Mouse (Mus musculus) CD4-positive helper T cell, adult 2 months (primary cell): ENCODE results near the gene Oas1f.
"Not testable (repeated sequence)": the region's sequence is repeated elsewhere in the genome, so short reads cannot be mapped to it uniquely, and the experiment has no call there.

ENCODE experiments used
- DNase-seq: peaks from one replicate; pipeline ENCODE4 v3.0.0-alpha.2; 2012; ENCODE audit warnings: low read depth, missing footprints, low spot score

Gene Oas1f

DNA sequence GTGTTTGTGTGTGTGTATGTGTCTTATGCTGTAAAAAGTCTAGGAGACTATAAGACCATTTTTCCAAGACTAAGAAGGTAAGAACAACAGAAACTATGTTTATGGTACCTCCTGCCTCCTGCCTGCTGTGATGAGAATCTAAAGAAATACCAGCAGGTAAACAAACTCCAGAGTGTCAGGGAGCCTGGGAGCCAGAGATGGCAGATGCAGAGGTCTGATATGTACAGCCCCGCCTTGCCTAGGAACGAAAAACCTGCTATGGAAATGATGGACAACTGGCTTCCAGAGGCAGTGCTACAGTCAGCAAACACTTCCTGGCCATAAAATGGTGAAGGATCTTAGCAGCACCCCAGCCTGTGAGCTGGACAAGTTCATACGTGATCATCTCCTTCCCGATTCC lies at the start of gene Oas1f:
Gene Oas1f (plus strand): TSS at position 301 of the 400 bp plus-strand sequence.
- no peak for DNase-seq

DNA sequence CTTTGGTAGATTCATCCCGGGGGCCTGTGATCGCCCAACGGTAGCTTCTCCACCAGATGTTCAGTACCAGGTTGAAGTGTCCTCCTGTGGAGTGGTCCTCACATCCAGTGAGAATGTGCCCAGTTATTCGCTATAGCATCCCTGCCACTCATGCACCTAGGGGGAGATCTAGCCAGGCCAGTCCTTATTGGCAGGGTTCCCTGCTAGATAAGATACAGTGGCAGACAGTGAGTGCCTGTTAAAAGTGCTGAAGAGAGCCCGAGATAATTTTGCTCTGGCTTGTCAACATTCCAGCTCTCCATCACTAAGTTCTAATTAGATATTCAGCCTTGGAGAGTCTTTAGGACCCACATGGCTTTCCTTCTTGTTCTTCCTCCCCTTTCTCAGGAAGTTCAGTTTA lies 49.0 kb upstream of the Oas1f start:
- DNase-seq, result not testable (repeated sequence)

DNA sequence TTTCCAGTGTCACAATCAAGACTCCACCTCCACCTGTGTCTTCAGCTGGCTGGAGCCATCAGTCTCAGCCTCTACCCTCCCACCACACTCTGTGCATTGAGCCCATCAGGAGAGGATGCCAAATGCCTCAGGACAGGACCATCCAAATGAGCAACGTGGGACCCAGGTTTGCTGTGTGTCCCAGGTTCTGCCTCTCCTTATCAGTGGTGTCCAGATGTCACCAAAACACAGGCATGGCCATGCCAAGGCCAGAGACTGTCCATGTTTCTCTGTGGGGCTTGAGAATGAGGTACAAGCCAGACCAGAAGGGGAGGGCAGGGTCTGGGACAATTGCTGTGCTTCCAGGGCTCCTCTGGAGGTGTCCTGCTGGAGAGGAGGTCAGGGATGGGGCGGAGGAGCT lies 48.2 kb upstream of the Oas1f start:
- not testable (repeated sequence) for DNase-seq

DNA sequence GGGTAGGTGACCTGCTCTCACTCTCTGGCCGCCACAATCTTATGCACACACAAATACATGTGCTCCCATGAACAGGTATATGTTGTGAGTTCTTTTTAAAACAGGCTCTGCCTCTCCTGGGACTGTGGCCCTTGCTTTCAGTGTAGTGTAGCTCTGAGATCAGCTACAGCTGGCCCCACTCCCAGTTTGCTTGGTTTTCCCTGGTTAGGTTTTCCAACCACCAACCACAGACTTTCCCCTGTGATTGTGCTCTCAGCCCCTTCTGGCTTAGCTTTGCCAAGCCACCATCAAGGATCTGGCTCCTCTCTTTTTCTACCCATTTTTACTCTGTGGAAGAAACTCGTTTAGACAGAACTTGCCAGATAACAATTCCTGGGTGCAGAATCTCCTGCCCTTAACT lies 43.6 kb upstream of the Oas1f start:
- no peak for DNase-seq

DNA sequence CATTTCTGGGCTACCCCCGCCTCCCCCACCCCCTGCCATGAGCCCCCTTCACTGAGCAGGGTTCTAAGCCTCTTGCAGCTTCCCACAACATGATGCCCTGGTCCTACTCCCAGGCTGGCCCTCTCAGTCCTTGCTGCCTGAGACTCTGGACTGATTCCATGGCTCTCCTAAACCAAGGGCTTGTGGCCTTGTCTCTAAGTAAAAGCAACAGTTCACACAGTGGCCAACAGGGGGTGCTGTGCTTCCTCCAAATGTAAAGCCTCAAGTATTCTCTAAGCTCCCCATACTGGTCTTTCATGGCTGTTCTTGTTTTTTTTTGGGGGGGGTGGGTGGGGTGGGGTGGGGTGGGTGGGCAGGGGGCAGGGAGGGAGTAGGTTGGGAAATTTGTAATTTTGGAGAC lies 40.7 kb upstream of the Oas1f start:
- DNase-seq, result peak; percentile 80

DNA sequence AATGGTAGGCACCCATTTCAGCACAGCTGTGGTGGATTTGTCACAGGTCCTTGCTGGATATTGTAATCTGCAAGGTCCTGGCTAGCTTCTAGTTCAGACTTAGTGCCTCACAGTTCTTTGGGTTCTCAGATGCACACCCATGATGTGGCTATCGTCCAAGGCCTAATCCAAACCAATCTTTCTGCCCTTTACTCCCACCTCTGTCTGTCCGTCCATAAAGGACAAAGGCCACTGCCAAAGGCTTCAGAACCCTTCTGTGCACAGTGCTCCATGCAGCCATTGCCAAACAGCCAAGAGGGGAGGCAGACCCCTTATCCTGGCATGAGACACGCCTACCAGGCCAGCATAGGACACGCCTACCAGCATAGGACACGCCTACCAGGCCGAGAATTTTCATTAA lies 38.0 kb upstream of the Oas1f start:
- DNase-seq, result no peak

DNA sequence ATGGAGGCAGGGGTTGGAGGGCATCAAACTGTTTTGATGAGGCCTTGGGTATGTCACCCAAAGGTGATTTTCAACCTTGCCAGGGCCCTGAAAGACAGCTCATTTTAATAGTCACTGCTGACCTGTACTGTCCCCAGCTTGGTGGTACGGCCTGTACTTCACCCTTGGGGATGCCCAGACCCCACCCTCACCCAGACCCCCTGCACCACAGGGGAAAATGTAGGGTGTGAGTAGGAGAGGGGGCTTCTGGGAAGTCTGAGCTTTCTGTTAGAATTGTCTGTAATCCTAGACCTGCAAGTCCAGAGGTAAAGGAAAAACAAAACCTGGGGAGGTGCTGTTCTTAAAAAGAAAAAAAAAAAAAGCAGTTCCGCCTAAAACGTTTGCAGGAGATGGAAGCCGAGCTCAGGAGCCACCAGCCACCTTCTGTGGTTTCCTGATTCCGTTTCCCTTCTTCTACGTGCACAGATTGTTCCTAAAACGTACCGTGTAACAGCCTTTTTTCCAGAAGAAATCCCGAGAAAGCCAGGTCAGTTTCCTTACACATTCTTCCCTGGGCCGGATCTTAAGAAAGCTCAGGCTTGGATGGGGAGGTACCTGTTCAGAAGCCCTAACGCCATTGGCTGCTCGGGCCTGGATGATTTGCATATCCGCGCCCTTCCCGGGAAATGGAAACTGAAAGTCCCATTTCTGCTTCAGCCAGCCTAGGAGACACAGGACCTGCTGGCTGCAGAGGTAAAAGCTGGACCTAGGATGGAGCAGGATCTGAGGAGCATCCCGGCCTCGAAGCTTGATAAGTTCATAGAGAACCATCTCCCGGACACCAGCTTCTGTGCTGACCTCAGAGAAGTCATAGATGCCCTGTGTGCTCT lies 35.0 kb upstream of the Oas1f start, which contains the start of gene Oas1c:
Gene Oas1c (minus strand): TSS at position 564 of the 869 bp plus-strand sequence.
- peak; percentile 92 for DNase-seq

DNA sequence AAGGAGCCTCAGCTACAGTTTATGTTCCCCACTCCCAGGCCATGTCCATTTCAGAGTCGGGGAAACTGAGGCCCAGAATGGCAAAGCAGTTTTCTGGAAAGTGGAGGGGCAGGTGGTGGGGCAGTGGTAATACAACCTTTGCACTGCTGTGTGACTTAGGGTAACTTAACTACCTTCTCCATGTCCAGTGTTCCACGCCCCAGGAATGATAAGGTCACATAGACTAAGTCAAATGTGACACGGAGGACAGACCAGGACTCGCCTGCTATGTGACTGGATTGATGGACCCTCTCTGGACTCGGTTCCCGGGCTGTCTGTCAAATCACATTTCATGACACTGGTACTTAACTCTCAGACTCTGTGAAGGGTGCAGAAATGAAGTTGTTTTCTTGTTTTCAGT lies 34.1 kb upstream of the Oas1f start:
- DNase-seq, result no peak

DNA sequence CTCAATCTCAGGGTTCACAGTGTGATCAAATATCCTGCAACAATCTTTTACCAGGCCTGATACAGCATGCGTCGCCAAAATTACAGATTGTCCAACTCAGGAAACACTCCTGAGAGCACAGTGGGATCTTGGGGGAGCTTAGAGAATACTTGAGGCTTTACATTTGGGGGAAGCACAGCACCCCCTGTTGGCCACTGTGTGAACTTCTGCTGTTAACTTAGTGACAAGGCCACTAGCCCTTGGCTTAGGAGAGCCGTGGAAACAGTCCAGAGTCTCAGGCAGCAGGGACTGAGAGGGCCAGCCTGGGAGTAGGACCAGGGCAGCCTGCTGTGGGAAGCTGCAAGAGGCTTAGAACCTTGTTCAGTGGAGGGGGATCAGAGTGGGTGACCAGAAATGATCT lies 31.2 kb upstream of the Oas1f start:
- DNase-seq, result peak; percentile 74

DNA sequence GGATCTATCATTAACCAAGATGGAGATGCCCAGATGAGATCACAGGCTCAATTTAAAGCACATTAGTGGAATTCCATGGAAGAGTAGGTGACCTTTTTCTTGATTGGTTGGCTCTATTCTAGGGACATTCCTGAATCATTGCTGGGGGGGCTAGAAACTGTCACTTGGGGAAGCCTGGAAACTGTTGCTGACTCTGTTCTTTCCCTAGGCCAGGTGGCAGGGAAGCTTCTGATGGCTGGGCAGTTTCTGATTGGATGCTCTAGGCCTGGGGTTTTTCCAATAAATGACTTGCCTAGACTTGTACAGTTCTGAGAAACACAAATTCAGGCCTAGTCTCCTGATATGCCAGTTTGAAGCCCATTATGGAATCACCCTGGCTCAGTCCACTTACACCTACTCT lies 28.2 kb upstream of the Oas1f start:
- no peak for DNase-seq

DNA sequence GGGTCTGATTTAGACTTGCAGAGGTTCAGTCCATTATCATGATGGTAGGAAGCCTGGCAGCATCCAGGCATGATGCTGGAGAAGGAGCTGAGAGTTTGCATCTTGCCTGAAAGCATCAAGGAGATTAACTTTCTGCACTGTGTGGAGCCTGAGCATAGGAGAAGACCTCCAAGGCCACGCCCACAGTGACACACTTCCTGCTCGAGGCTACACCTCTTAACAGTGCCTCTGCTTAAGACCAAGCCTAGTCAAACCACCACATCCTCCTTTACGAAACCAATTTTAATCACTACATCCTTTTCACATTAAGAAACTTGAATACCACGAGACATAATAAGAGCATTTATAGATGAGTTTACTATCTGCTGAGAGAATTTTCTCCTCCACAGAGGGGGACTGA lies 16.1 kb upstream of the Oas1f start:
- DNase-seq, result peak; percentile 87

DNA sequence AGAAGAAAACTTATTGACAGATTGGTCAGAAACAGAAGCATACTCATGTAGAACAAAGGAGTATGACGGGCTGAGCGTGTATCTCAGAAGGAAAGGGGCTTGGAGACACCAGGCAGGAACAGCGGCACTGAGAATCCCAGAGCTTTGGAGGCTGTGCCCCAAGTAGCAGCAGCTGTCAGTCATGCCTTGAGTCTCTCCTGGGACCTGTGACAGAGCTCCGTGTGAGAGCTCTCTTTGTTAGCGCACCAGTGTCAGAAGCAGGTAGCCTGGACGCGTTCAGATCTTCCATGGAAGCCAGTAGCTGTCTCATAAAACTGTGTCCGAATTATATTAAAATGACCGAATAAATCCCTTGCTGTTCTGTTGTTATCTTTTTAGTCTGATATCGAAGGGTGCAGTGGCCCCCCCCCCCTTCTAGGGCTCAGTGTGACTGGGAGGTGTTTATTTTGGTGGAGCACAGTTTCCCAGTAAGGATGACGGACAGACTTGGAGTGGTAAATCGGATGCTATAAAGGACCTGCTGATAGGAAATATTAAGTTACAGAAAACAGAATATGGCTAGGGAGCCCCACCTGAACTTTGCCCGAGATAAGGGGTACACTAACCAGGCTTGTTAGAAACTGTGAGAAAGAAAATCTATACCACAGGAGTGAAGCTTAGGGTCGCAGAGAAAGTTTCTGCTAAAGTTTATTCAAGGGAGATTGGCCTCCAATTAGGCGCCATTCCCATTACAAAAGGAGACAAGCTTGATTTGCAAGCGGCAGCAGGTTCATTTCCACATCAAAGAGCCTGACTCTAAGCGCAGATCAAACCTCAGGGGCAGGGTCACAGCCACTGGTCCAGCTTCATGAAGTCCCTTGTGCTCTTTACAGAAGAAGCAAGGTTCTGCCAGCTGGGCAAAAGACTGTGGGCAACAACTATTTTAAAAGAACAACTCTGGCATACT lies 13.6 kb upstream of the Oas1f start:
- no peak for DNase-seq

DNA sequence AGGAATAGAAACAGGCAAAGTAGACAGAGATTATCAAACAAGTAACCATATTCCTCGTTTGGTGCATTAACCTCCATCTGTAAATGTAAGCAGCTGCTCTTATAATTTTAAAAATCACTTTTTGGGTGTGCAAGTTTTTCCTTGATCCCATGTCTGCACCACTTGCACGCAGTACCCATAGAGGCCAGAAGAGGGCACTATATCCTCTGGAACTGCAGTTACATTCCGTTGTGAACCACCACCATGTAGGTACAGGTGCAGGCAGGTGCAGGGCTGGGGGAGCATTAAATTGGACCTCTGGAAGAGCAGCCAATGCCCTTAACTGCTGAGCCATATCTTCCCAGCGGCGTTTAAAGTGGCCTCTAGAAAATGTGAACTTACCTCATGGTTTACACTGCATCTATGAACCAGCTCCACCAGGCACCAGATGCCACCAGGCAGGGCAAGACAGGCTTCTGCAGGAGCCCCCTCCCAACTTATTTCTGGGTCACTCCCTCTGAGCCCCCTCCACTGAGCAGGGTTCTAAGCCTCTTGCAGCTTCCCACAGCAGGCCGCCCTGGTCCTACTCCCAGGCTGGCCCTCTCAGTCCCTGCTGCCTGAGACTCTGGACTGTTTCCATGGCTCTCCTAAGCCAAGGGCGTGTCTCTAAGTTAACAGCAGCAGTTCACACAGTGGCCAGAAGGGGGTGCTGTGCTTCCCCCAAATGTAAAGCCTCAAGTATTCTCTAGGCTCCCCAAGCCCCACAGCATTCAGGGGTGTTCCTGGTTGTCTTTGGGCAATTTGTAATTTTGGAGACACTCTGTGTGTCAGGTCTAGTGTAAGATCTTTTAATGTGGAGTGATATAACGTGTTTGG lies 10.2 kb upstream of the Oas1f start:
- peak; percentile 73 for DNase-seq

DNA sequence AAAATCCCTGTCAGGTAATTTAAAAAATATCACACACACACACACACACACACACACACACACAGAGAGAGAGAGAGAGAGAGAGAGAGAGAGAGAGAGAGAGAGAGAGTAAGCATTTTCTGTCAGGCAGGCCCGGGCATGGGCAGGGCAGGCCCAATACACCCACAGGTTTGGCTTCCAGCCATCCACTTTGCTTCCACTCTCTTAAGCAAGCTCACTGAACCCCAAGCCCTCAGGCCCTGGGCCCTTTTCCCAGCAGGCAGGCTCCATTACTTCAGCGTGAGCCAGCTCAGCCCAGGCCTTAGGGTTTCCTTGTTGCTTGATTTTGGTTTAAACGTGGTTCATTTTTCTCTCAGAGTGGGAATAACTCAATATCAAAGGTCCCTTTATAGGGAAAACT lies 2.5 kb upstream of the Oas1f start:
- DNase-seq, result no peak

DNA sequence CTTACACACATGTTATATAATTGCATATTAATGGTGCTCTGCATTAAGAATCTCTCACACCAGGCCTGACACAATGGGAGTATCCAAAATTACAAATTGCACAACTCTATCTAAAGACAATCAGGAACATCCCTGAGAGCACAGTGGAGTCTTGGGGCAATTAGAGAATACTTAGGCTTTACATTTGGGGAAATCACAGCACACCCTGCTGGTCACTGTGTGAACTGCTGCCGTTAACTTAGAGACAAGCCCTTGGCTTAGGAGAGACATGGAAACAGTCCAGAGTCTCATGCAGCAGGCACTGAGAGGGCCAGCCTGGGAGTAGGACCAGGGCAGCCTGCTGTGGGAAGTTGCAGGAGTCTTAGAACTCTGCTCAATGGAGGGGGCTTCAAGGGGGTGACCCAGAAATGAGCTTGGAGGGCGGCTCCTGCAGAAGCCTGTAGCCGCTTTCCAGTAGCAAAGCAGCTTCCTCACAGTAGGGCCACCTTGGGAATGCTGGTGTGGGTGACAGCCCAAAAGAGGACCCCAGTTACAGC lies 2.5 kb downstream of the Oas1f start:
- DNase-seq, result peak; percentile 68

DNA sequence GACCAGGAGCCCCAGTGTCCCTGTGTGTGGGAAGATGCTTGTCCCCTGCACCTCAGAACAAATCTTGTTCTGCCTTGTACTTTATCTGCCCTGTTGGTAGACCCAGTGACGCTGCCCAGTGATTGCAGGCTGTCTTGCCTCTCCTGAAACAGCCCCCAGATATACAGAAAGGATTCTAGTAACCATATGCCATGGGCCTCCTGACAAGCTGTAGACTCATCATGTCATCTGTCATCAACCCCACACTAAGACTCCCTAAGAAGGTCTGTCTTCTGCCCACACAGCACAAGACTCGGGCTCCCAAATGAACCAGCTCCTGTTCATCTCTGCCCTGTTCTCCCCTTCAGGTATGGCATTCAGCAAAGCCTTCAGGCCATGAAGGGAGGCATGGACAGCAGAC lies 12.1 kb downstream of the Oas1f start:
- DNase-seq, result no peak

DNA sequence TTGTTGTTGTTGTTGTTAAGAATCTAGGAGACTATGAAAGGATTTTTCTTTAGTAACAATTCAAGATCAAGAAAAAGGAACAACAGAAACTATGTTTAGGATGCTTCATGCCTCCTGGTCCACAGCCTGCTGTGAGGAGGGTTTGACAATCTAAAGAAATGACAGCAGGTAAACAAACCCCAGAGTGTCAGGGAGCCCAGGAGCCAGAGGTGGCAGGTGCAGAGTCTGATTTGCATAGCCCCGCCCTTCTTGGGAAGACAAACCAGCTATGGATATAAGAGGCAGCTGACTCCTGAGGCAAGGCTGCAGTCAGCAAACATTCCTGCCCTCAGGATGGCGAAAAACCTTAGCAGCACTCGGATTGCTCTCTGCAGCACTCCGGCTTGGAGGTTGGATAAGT lies 14.0 kb downstream of the Oas1f start, which contains the start of gene Oas1h:
Gene Oas1h (plus strand): TSS at position 301 of the 400 bp plus-strand sequence.
- no peak for DNase-seq

DNA sequence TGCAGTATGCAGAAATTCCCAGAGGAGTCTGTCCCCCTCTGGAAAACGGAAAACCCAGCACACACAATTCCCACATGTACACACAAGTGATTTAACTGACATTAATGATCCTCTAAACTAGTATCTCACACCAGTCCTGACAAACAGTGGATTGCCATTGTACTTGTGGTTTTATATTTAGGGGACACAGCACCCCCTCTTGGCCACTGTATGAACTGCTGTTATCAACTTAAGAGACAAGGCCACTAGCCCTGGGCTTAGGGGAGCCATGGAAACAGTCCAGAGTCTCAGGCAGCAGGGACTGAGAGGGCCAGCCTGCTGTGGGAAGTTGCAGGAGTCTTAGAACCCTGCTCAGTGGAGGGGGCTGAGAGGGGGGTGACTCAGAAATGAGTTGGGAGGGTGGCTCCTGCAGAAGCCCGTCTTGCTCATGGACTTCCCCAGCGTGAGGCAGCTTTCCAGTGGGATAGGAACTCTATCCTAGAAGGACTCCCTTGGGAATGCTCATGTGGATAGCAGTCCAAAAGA lies 18.2 kb downstream of the Oas1f start:
- DNase-seq, result peak; percentile 56

DNA sequence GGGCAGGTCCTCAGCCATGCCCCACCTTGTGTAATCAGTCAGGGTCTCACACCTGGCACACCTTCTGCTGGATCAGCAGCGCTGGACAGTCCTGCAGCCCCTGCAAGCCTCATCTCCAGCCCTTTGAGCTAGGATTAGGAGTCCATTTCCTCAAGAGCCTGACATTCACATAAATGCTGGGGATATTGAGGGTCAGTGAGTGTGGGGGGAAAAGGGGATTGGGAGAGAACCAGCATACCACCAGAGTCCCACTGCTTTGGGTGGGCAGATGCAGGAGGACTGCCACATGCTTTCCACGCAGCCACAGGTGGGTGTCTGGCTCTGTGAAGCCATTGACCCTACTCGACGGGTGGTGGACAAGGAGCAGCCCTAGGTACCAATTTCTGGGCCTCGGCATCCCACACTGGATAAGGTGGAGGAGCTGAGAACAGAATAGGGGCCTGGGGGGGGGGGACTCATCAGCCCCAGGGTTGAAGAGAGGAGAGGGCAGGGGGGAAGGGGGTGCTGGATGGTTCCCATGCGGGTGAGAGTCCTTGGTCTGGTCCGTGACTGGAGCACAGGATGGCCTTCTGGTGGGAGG lies 22.4 kb downstream of the Oas1f start:
- no peak for DNase-seq

DNA sequence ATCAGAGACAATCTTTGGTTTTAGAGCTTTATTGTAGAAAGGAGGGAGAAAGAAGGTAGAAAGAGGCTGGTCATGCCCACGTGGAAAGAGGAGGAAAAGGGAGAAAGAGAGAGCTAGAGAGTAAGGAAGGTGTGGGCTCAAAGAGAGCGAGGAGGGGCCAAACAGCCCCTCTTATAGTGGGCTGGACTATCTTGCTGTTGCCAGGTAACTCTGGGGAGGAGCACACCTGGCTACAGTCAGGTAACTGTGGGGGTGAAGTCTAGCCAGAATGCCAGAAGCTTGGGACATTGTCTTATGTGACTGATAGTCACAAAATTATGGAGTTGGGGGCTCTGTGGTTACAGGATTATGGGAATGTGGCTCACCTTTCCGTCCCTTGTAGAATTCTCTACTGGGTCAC lies 22.9 kb downstream of the Oas1f start:
- no peak for DNase-seq

DNA sequence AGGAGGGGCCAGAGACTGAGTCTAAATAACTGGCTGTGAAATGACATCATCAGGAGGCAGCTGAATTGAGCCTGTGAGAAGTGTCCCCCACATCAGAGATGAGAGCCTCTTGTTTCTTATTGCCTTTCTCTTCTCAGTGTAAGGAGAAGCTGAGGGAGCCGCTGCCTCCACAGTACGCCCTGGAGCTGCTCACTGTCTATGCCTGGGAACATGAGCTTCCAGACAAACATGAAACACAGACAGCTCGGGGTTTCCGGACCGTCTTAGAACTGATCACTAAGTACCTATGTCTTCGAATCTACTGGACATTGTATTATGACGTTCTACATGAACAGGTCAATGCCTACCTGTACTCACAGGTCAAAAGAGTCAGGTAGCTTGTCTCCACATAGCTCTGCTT lies 23.6 kb downstream of the Oas1f start:
- DNase-seq, result no peak
